Mouse (Mus musculus) right cerebral cortex, postnatal 36 days (tissue): Measurements from ENCODE around the gene Sec14l1.

ENCODE experiments used
- DNase-seq, 2 experiments: peaks; one replicate each; pipeline ENCODE4 v3.0.0; 2022; ENCODE audit warnings: low spot score in 2 of 2, mixed read lengths in 1 of 2

Gene Sec14l1

GRCm38 (mm10) chr11:117182808-117183207 lies 67.8 kb downstream of the Sec14l1 start:
- DNase-seq = no peak

GRCm38 (mm10) chr11:117183299-117183698 lies 68.3 kb downstream of the Sec14l1 start:
- DNase-seq = no peak

GRCm38 (mm10) chr11:117183841-117184240 lies 68.9 kb downstream of the Sec14l1 start:
- DNase-seq = no peak

GRCm38 (mm10) chr11:117185076-117185933 lies 70.3 kb downstream of the Sec14l1 start:
- no peak for DNase-seq

- DNase-seq = no peak
Measured at GRCm38 (mm10) chr11:117191524-117191923, 76.6 kb downstream of the Sec14l1 start.

GRCm38 (mm10) chr11:117194475-117194937 lies 79.5 kb downstream of the Sec14l1 start:
- no peak for DNase-seq

GRCm38 (mm10) chr11:117195616-117196015 lies 80.6 kb downstream of the Sec14l1 start:
- no peak for DNase-seq

- no peak for DNase-seq
Measured at GRCm38 (mm10) chr11:117196681-117197080, 81.7 kb downstream of the Sec14l1 start.

GRCm38 (mm10) chr11:117198122-117198521 lies 83.2 kb downstream of the Sec14l1 start:
- no peak for DNase-seq

- DNase-seq = no peak
Measured at GRCm38 (mm10) chr11:117199282-117200175, 84.6 kb downstream of the Sec14l1 start, which contains the start of gene Sept9. Sept9 (plus strand) TSS chr11:117199661.

- DNase-seq = no peak
Measured at GRCm38 (mm10) chr11:117201846-117202245, 86.9 kb downstream of the Sec14l1 start.

- DNase-seq = no peak
Measured at GRCm38 (mm10) chr11:117204606-117205005, 89.6 kb downstream of the Sec14l1 start.

- no peak for DNase-seq
Measured at GRCm38 (mm10) chr11:117205042-117205441, 90.1 kb downstream of the Sec14l1 start.

GRCm38 (mm10) chr11:117205447-117205846 lies 90.5 kb downstream of the Sec14l1 start:
- no peak for DNase-seq

GRCm38 (mm10) chr11:117207436-117207835 lies 92.5 kb downstream of the Sec14l1 start:
- no peak for DNase-seq

- DNase-seq = peak in 1 of 2 experiments; percentile 32
Measured at GRCm38 (mm10) chr11:117208151-117208673, 93.2 kb downstream of the Sec14l1 start.
